Mouse (Mus musculus) bone marrow macrophage, adult 2 months (primary cell): ENCODE data around the gene Ovca2.

Experiments used
- CTCF ChIP-seq: IDR thresholded peaks from 2 replicates; pipeline ENCODE4 v1.5.1; 2012; ENCODE audit warnings: low read depth, mild to moderate bottlenecking, low read length, moderate library complexity
- POLR2A ChIP-seq: IDR thresholded peaks from 2 replicates; pipeline ENCODE4 v1.6.1; 2012; ENCODE audit warnings: mild to moderate bottlenecking, low read depth, low read length, borderline replicate concordance

DNA sequence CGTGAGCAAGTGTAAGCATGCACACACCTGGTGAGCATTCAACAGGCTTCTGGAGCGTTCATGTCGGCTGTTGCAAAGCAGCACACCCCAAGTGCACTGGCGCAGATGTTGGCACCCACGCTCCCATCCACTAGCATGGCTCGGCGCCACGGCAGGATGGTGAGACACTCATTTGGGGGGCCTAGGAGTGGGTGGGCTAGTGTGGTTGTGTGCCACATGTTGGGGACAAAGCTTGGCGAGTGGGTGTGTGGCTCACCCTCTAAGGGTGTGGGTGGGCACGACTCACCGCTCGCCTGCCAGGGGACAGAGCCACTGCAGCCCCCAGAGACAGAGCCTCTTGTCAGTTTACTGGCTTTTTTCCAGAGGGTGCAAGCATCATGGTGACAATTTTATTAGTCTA lies 22.3 kb upstream of the Ovca2 start:
- TF ChIP-seq CTCF (no peak), POLR2A (no peak)
